Mouse (Mus musculus): ENCODE measurements around the gene Xlr4a.
"Not testable (repeated sequence)": the region's sequence is repeated elsewhere in the genome, so short reads cannot be mapped to it uniquely, and the experiment has no call there.

Gene Xlr4a

GRCm38 (mm10) chrX:73082267-73083055, at the start of gene Xlr4a:
TSS of gene Xlr4a (minus strand) at chrX:73082478.
- DNase-seq (ENCODE audit: low spot score in 2 of 2) = not testable (repeated sequence)

GRCm38 (mm10) chrX:73122859-73123829, 40.9 kb upstream of the Xlr4a start:
- DNase-seq (ENCODE audit: low spot score in 2 of 2) = not testable (repeated sequence)

GRCm38 (mm10) chrX:73116747-73117146, 34.5 kb upstream of the Xlr4a start, which contains the start of gene Gm14685:
TSS of gene Gm14685 (plus strand) at chrX:73117047.
- not testable (repeated sequence) for DNase-seq (ENCODE audit: low spot score in 2 of 2)

- DNase-seq (ENCODE audit: low spot score in 2 of 2) = not testable (repeated sequence)
Measured at GRCm38 (mm10) chrX:73096941-73097508, 14.7 kb upstream of the Xlr4a start, which contains the start of gene Xlr3a. TSS of gene Xlr3a (minus strand) at chrX:73097095.

- not testable (repeated sequence) for DNase-seq (ENCODE audit: low spot score in 2 of 2)
Measured at GRCm38 (mm10) chrX:73066765-73067312, 15.4 kb downstream of the Xlr4a start.

GRCm38 (mm10) chrX:73064415-73064793, 17.9 kb downstream of the Xlr4a start, which contains the start of gene Pnma3:
TSS of gene Pnma3 (plus strand) at chrX:73064787.
- no peak for DNase-seq (ENCODE audit: low spot score in 2 of 2)

- peak; percentile 21 to 31 for DNase-seq (ENCODE audit: low spot score in 2 of 2)
Measured at GRCm38 (mm10) chrX:73063512-73064414, 18.5 kb downstream of the Xlr4a start.

GRCm38 (mm10) chrX:73062323-73062722, 20.0 kb downstream of the Xlr4a start:
- DNase-seq (ENCODE audit: low spot score in 2 of 2) = no peak

- no peak for DNase-seq (ENCODE audit: low spot score in 2 of 2)
Measured at GRCm38 (mm10) chrX:73061528-73061927, 20.8 kb downstream of the Xlr4a start.

- DNase-seq (ENCODE audit: low spot score in 2 of 2) = peak; percentile 92 to 95
Measured at GRCm38 (mm10) chrX:73053860-73054563, 28.3 kb downstream of the Xlr4a start.

GRCm38 (mm10) chrX:73039666-73040065, 42.6 kb downstream of the Xlr4a start:
- DNase-seq (ENCODE audit: low spot score in 2 of 2) = no peak

- DNase-seq (ENCODE audit: low spot score in 2 of 2) = no peak
Measured at GRCm38 (mm10) chrX:73038831-73039230, 43.4 kb downstream of the Xlr4a start.

GRCm38 (mm10) chrX:73037003-73037402, 45.3 kb downstream of the Xlr4a start, which contains the start of gene Pnma5:
TSS of gene Pnma5 (minus strand) at chrX:73037103.
- no peak for DNase-seq (ENCODE audit: low spot score in 2 of 2)
